Mouse (Mus musculus) C2C12 (cell line): ENCODE data around the gene Snrpd3.

Experiments used
- CEBPB ChIP-seq: IDR thresholded peaks from one replicate; pipeline ENCODE4 v1.6.1; 2011; ENCODE audit warnings: low read depth, mild to moderate bottlenecking, control low read depth, moderate library complexity
- CTCF ChIP-seq: IDR thresholded peaks from one replicate; pipeline ENCODE4 v1.5.1; 2011; ENCODE audit not compliant: control insufficient read depth, insufficient read depth, insufficient read length
- FOSL1 ChIP-seq: IDR thresholded peaks from one replicate; pipeline ENCODE4 v1.8.0; 2011; ENCODE audit warnings: mild to moderate bottlenecking, low read length; ENCODE audit not compliant: poor library complexity, insufficient read depth, severe bottlenecking
- MYOD1 ChIP-seq: IDR thresholded peaks from one replicate; pipeline ENCODE4 v1.6.1; 2011; ENCODE audit warnings: low read depth; ENCODE audit not compliant: control insufficient read depth, insufficient read length

DNA sequence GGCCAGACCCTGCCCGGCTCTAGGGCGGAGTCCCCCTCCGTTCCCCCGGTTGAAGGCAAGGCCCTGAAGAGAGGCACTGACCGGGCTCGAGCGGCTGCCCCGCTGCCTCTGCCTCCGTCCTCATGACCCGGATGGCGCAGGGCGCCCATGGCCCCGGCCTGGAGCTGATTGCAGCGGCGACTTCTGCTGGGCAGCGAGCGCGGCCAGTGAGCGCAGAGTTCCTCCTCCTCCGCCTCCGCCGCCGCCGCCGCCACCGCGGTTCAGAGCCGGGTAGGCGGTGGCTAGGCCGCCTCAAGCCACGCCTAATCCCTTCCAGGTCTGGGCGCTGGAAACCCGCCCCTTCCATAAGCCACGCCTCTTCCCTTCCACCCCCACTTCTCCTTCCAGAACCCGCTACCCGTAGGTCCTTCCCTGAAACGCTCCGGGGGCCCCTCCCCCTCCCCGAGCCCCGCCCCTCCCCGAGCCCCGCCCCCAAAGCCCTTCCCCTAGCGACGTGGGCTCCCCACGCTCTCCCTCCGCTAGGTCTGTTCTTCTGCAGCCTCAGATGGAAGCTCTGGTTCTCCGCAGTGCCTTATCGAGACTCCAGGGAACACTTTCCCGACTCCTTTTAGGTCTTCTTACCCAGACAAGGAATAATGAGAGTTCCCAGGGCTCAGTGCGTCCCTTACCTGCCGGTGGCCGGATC, at the start of gene Snrpd3:
- TF ChIP-seq CTCF, result no peak
- no peak for TF ChIP-seq FOSL1
- no peak for TF ChIP-seq MYOD1
- no peak for TF ChIP-seq CEBPB
